Mouse (Mus musculus) neural tube, embryonic 12.5 days (tissue): ENCODE data around the gene Lamtor1. TPM values are rescaled to one million over a fixed set of nuclear protein-coding genes. Genes with fewer than 3 reads are reported as not detected.
"Not testable (repeated sequence)": the region's sequence is repeated elsewhere in the genome, so short reads cannot be mapped to it uniquely, and the experiment has no call there.

Experiments
- ATAC-seq: fragments of 200-750 bp; cut with Nextera tagmentation; 2 replicates; pipeline ENCODE4 v1.8.0; 2017; ENCODE audit warnings: low read depth, mild to moderate bottlenecking, moderate TSS enrichment, moderate library complexity; ENCODE audit not compliant: low FRiP score
- H3K27ac ChIP-seq: fragments of 300-500 bp; sonication (generic); 2 replicates; pipeline ENCODE4 v1.5.1; 2016
- H3K27me3 ChIP-seq: fragments of 300-500 bp; sonication (generic); replicated peaks from 2 replicates; pipeline ENCODE4 v1.6.1; 2016; ENCODE audit warnings: mild to moderate bottlenecking
- H3K36me3 ChIP-seq: fragments of 300-500 bp; sonication (generic); 2 replicates; pipeline ENCODE4 v1.6.1; 2016; ENCODE audit warnings: mild to moderate bottlenecking
- H3K4me1 ChIP-seq: fragments of 300-500 bp; sonication (generic); 2 replicates; pipeline ENCODE4 v1.6.1; 2016
- H3K4me2 ChIP-seq: fragments of 300-500 bp; sonication (generic); replicated peaks from 2 replicates; pipeline ENCODE4 v1.6.1; 2016; ENCODE audit warnings: mild to moderate bottlenecking
- H3K4me3 ChIP-seq: fragments of 300-500 bp; sonication (generic); 2 replicates; pipeline ENCODE4 v1.5.1; 2016
- H3K9ac ChIP-seq: fragments of 300-500 bp; sonication (generic); 2 replicates; pipeline ENCODE4 v1.6.1; 2016; ENCODE audit warnings: mild to moderate bottlenecking
- H3K9me3 ChIP-seq: fragments of 300-500 bp; sonication (generic); 2 replicates; pipeline ENCODE4 v1.6.1; 2016; ENCODE audit warnings: mild to moderate bottlenecking
- WGBS: fragments of 180-500 bp; shearing (Covaris S2); methylation state at CpG from one replicate; pipeline ENCODE4 v1.1.7; 2016; 5-methylcytosine and 5-hydroxymethylcytosine counted together
- polyA plus RNA-seq: library from polyadenylated mRNA; unstranded; fragments of >200 nt; fragmentation: Nextera tagmentation; extraction: Ambion mirVana; gene quantifications from 2 replicates; pipeline ENCODE4 v1.2.1, GENCODE M21; 2016

Gene Lamtor1
- polyA plus RNA-seq, 1 experiment from 2014 or later: 134 TPM

- Histone ChIP-seq H3K27ac (no peak overlapping the region), H3K4me1 (peaks cover 15% of the 10 kb centered on the region), H3K4me2 (no peak overlapping the region), H3K36me3 (0 out of 2 replicates have a peak, but pooled peaks cover 2% of the 10 kb centered on the region), H3K9ac (no peak overlapping the region), H3K9me3 (no peaks in the 10 kb centered on the region), H3K4me3 (no peak overlapping the region), H3K27me3 (no peaks in the 10 kb centered on the region)
- 92% methylated on average over 2 of the region's 2 CpGs for WGBS
- ATAC-seq: no peak
These were observed 32.6 kb downstream of the Lamtor1 start for GRCm38 (mm10) chr7:101938348-101938747.

- H3K4me1 ChIP-seq: peaks cover 12% of the 10 kb centered on the region
These were observed 34.1 kb downstream of the Lamtor1 start for GRCm38 (mm10) chr7:101939758-101940157.

GRCm38 (mm10) chr7:101949008-101949407 lies 43.3 kb downstream of the Lamtor1 start:
- not testable (repeated sequence) for ATAC-seq

More at GRCm38 (mm10) chr7:101939758-101940157, 34.1 kb downstream of the Lamtor1 start:
- Histone ChIP-seq H3K9ac (no peak overlapping the region), H3K27me3 (no peaks in the 10 kb centered on the region), H3K36me3 (0 out of 2 replicates have a peak, but pooled peaks cover 2% of the 10 kb centered on the region), H3K4me3 (no peak overlapping the region), H3K9me3 (no peaks in the 10 kb centered on the region), H3K27ac (no peak overlapping the region), H3K4me2 (no peak overlapping the region)
- WGBS: 96% methylated on average over 4 of the region's 4 CpGs
- no peak for ATAC-seq

GRCm38 (mm10) chr7:101951648-101952047 lies 45.9 kb downstream of the Lamtor1 start:
- no peaks in the 10 kb centered on the region for H3K4me1 ChIP-seq
- ATAC-seq: no peak
- no peak overlapping the region for H3K9ac ChIP-seq
- no peaks in the 10 kb centered on the region for H3K9me3 ChIP-seq
- H3K4me3 ChIP-seq: no peak overlapping the region
- H3K36me3 ChIP-seq: no peaks in the 10 kb centered on the region
- 82% methylated on average over 1 of the region's 1 CpGs for WGBS
- no peaks in the 10 kb centered on the region for H3K27me3 ChIP-seq
- H3K27ac ChIP-seq: no peak overlapping the region
- H3K4me2 ChIP-seq: no peak overlapping the region

More at GRCm38 (mm10) chr7:101949008-101949407, 43.3 kb downstream of the Lamtor1 start:
- not testable (repeated sequence) for H3K36me3 ChIP-seq, H3K4me3 ChIP-seq, H3K4me2 ChIP-seq, H3K9ac ChIP-seq, H3K27me3 ChIP-seq, H3K27ac ChIP-seq, H3K9me3 ChIP-seq, H3K4me1 ChIP-seq
- WGBS: 94% methylated on average over 5 of the region's 5 CpGs

- WGBS: 76% methylated on average over 2 of the region's 2 CpGs
These were observed 46.4 kb downstream of the Lamtor1 start for GRCm38 (mm10) chr7:101952098-101952497.

GRCm38 (mm10) chr7:101954163-101954562 lies 48.5 kb downstream of the Lamtor1 start:
- Histone ChIP-seq H3K4me2 (no peak overlapping the region), H3K9me3 (no peaks in the 10 kb centered on the region), H3K27me3 (no peaks in the 10 kb centered on the region), H3K27ac (no peak overlapping the region), H3K36me3 (no peaks in the 10 kb centered on the region), H3K4me3 (no peak overlapping the region), H3K4me1 (no peaks in the 10 kb centered on the region), H3K9ac (no peak overlapping the region)
- 94% methylated on average over 2 of the region's 2 CpGs for WGBS
- ATAC-seq: no peak

More at GRCm38 (mm10) chr7:101952098-101952497, 46.4 kb downstream of the Lamtor1 start:
- H3K9me3 ChIP-seq: no peaks in the 10 kb centered on the region
- H3K4me2 ChIP-seq: no peak overlapping the region
- H3K27me3 ChIP-seq: no peaks in the 10 kb centered on the region
- H3K4me1 ChIP-seq: no peaks in the 10 kb centered on the region
- ATAC-seq: no peak
- no peak overlapping the region for H3K4me3 ChIP-seq
- no peaks in the 10 kb centered on the region for H3K36me3 ChIP-seq
- no peak overlapping the region for H3K9ac ChIP-seq
- no peak overlapping the region for H3K27ac ChIP-seq

GRCm38 (mm10) chr7:101955276-101955675 lies 49.6 kb downstream of the Lamtor1 start:
- no peak overlapping the region for H3K9ac ChIP-seq
- no peaks in the 10 kb centered on the region for H3K9me3 ChIP-seq
- no peaks in the 10 kb centered on the region for H3K36me3 ChIP-seq
- H3K4me2 ChIP-seq: no peak overlapping the region
- no peak overlapping the region for H3K4me3 ChIP-seq
- no peak for ATAC-seq
- no peaks in the 10 kb centered on the region for H3K27me3 ChIP-seq
- H3K27ac ChIP-seq: no peak overlapping the region
- 92% methylated on average over 2 of the region's 2 CpGs for WGBS
- no peaks in the 10 kb centered on the region for H3K4me1 ChIP-seq

GRCm38 (mm10) chr7:101955862-101956261 lies 50.2 kb downstream of the Lamtor1 start:
- Histone ChIP-seq H3K4me1 (no peaks in the 10 kb centered on the region), H3K27ac (no peak overlapping the region), H3K9ac (no peak overlapping the region), H3K27me3 (no peaks in the 10 kb centered on the region), H3K9me3 (no peaks in the 10 kb centered on the region), H3K36me3 (no peaks in the 10 kb centered on the region), H3K4me2 (no peak overlapping the region), H3K4me3 (no peak overlapping the region)
- ATAC-seq: no peak
- WGBS: 69% methylated on average over 4 of the region's 4 CpGs

- Histone ChIP-seq H3K9ac (no peak overlapping the region), H3K36me3 (no peaks in the 10 kb centered on the region), H3K9me3 (no peaks in the 10 kb centered on the region), H3K4me1 (no peaks in the 10 kb centered on the region), H3K27ac (no peak overlapping the region), H3K27me3 (no peaks in the 10 kb centered on the region), H3K4me2 (no peak overlapping the region), H3K4me3 (no peak overlapping the region)
- WGBS: 96% methylated on average over 1 of the region's 1 CpGs
- no peak for ATAC-seq
These were observed 50.8 kb downstream of the Lamtor1 start for GRCm38 (mm10) chr7:101956481-101956880.

- Histone ChIP-seq H3K4me3 (no peak overlapping the region), H3K36me3 (no peaks in the 10 kb centered on the region), H3K9ac (no peak overlapping the region), H3K27me3 (no peaks in the 10 kb centered on the region), H3K9me3 (no peaks in the 10 kb centered on the region), H3K4me2 (no peak overlapping the region), H3K27ac (no peak overlapping the region), H3K4me1 (no peaks in the 10 kb centered on the region)
- 98% methylated on average over 5 of the region's 5 CpGs for WGBS
- ATAC-seq: no peak
These were observed 51.2 kb downstream of the Lamtor1 start for GRCm38 (mm10) chr7:101956911-101957310.

GRCm38 (mm10) chr7:101962829-101963228 lies 57.1 kb downstream of the Lamtor1 start:
- Histone ChIP-seq H3K27ac (no peak overlapping the region), H3K4me3 (no peak overlapping the region), H3K36me3 (no peaks in the 10 kb centered on the region), H3K4me2 (no peak overlapping the region), H3K9me3 (no peaks in the 10 kb centered on the region), H3K9ac (no peak overlapping the region), H3K4me1 (no peaks in the 10 kb centered on the region), H3K27me3 (no peaks in the 10 kb centered on the region)
- 97% methylated on average over 2 of the region's 2 CpGs for WGBS
- no peak for ATAC-seq

- H3K27me3 ChIP-seq: no peaks in the 10 kb centered on the region
- over 99% methylated on average over 2 of the region's 2 CpGs for WGBS
- no peaks in the 10 kb centered on the region for H3K36me3 ChIP-seq
- H3K27ac ChIP-seq: no peak overlapping the region
- peaks cover under 1% of the 10 kb centered on the region; the same call in 1 of the 2 replicates for H3K4me1 ChIP-seq
- H3K4me3 ChIP-seq: no peak overlapping the region
- no peaks in the 10 kb centered on the region for H3K9me3 ChIP-seq
- no peak for ATAC-seq
- H3K4me2 ChIP-seq: no peak overlapping the region
- H3K9ac ChIP-seq: no peak overlapping the region
These were observed 57.9 kb downstream of the Lamtor1 start for GRCm38 (mm10) chr7:101963621-101964020.

- no peak overlapping the region for H3K9ac ChIP-seq
- no peak overlapping the region for H3K4me3 ChIP-seq
- no peak for ATAC-seq
- 85% methylated on average over 4 of the region's 4 CpGs for whole genome bisulfite sequencing
- H3K4me2 ChIP-seq: no peak overlapping the region
- H3K36me3 ChIP-seq: no peaks in the 10 kb centered on the region
- no peaks in the 10 kb centered on the region for H3K9me3 ChIP-seq
- H3K27ac ChIP-seq: no peak overlapping the region
- H3K27me3 ChIP-seq: no peaks in the 10 kb centered on the region
- peaks cover 9% of the 10 kb centered on the region for H3K4me1 ChIP-seq
These were observed 58.8 kb downstream of the Lamtor1 start for GRCm38 (mm10) chr7:101964551-101964950.
